Mouse (Mus musculus) lung, embryonic 14.5 days (tissue): Measurements from ENCODE around the gene Gm20662. TPM values are rescaled to one million over a fixed set of nuclear protein-coding genes. Genes with fewer than 3 reads are reported as not detected.
A peak's percentile ranks its signal among the peaks of the same experiment; 100 is the strongest.

Experiments
- ATAC-seq: fragments of 200-750 bp; cut with Nextera tagmentation; 2 replicates; pipeline ENCODE4 v1.8.0; 2017; ENCODE audit warnings: mild to moderate bottlenecking, moderate TSS enrichment, moderate library complexity; ENCODE audit not compliant: insufficient read depth
- DNase-seq: peaks from one replicate; pipeline ENCODE4 v3.0.0-alpha.2; 2015
- H3K27ac ChIP-seq: fragments of 300-500 bp; sonication (generic); 2 replicates; pipeline ENCODE4 v1.5.1; 2014; ENCODE audit warnings: low read depth, mild to moderate bottlenecking, moderate library complexity
- H3K27me3 ChIP-seq: fragments of 300-500 bp; sonication (generic); 2 replicates; pipeline ENCODE4 v1.6.1; 2014; ENCODE audit warnings: low read length, control low read depth; ENCODE audit not compliant: insufficient read depth
- H3K36me3 ChIP-seq: fragments of 300-500 bp; sonication (generic); 2 replicates; pipeline ENCODE4 v1.6.1; 2014; ENCODE audit warnings: control low read depth; ENCODE audit not compliant: insufficient read depth
- H3K4me1 ChIP-seq: fragments of 300-500 bp; sonication (generic); 2 replicates; pipeline ENCODE4 v1.6.1; 2014; ENCODE audit warnings: antibody characterized with exemption, control low read depth; ENCODE audit not compliant: insufficient read depth
- H3K4me2 ChIP-seq: fragments of 300-500 bp; sonication (generic); 2 replicates; pipeline ENCODE4 v1.6.1; 2014; ENCODE audit warnings: mild to moderate bottlenecking
- H3K4me3 ChIP-seq: fragments of 300-500 bp; sonication (generic); 2 replicates; pipeline ENCODE4 v1.5.1; 2014; ENCODE audit warnings: low read depth, low read length
- H3K9ac ChIP-seq: fragments of 300-500 bp; sonication (generic); 2 replicates; pipeline ENCODE4 v1.6.1; 2014
- H3K9me3 ChIP-seq: fragments of 300-500 bp; sonication (generic); 2 replicates; pipeline ENCODE4 v1.6.1; 2016; ENCODE audit warnings: low read depth, low read length, control low read depth
- CTCF ChIP-seq: IDR thresholded peaks from 2 replicates; pipeline ENCODE4 v1.5.1; 2016; ENCODE audit warnings: antibody characterized with exemption, low read depth
- WGBS: fragments of 180-500 bp; shearing (Covaris S2); extraction: QIAGEN DNeasy Blood & Tissue Kit; methylation state at CpG from one replicate; pipeline ENCODE4 v1.1.7; 2014; 5-methylcytosine and 5-hydroxymethylcytosine counted together
- polyA plus RNA-seq: library from polyadenylated mRNA; unstranded; fragments of >200 nt; fragmentation: Nextera tagmentation; extraction: Ambion mirVana; gene quantifications from 2 replicates; pipeline ENCODE4 v1.2.1, GENCODE M21; 2014

Gm20662 gene
- polyA plus RNA-seq, 1 experiment from 2014 or later, result 0.37 TPM

- Histone ChIP-seq H3K27me3 (no peaks in the 10 kb centered on the region), H3K9me3 (no peaks in the 10 kb centered on the region), H3K27ac (peak within 1 kb of the TSS; percentile 75), H3K4me2 (peak within 1 kb of the TSS; percentile 34), H3K9ac (peak within 1 kb of the TSS; percentile 20; the same call in 1 of the 2 replicates), H3K4me3 (peak within 1 kb of the TSS; percentile 13; the same call in 1 of the 2 replicates), H3K4me1 (peaks cover 3% of the 10 kb centered on the region), H3K36me3 (peaks cover 11% of the 10 kb centered on the region)
- ATAC-seq (no peak), DNase-seq (peak; percentile 40)
- 59% methylated on average over 12 of the region's 12 CpGs for WGBS
- no peak for TF ChIP-seq CTCF
These were observed 20.5 kb upstream of the Gm20662 start, which contains the start of gene Uba7 for GRCm38 (mm10) chr9:107975399-107976386. Uba7 (plus strand) TSS chr9:107975505.

- Histone ChIP-seq H3K27ac (no peak overlapping the region), H3K4me2 (no peak overlapping the region), H3K9ac (no peak overlapping the region), H3K27me3 (no peaks in the 10 kb centered on the region), H3K4me1 (peaks cover 24% of the 10 kb centered on the region), H3K9me3 (no peaks in the 10 kb centered on the region), H3K4me3 (no peak overlapping the region), H3K36me3 (peaks cover 5% of the 10 kb centered on the region; the same call in 1 of the 2 replicates)
- DNase-seq, result no peak
- WGBS, result 83% methylated on average over 12 of the region's 12 CpGs
- no peak for TF ChIP-seq CTCF
- no peak for ATAC-seq
These were observed 17.3 kb upstream of the Gm20662 start for GRCm38 (mm10) chr9:107978815-107979214.

- no peaks in the 10 kb centered on the region for H3K27me3 ChIP-seq
- peak overlapping the region; percentile 100 for H3K27ac ChIP-seq
- H3K4me2 ChIP-seq, result peak overlapping the region; percentile 93
- TF ChIP-seq CTCF, result no peak
- 24% methylated on average over 6 of the region's 7 CpGs for whole genome bisulfite sequencing
- peak overlapping the region; percentile 54 for H3K4me3 ChIP-seq
- peaks cover 25% of the 10 kb centered on the region for H3K4me1 ChIP-seq
- DNase-seq (peak; percentile 87), ATAC-seq (peak; percentile 46)
- peak overlapping the region; percentile 74 for H3K9ac ChIP-seq
- peaks cover 15% of the 10 kb centered on the region; the same call in 1 of the 2 replicates for H3K36me3 ChIP-seq
- no peaks in the 10 kb centered on the region for H3K9me3 ChIP-seq
These were observed 14.2 kb upstream of the Gm20662 start for GRCm38 (mm10) chr9:107981684-107982605.

- Histone ChIP-seq H3K9me3 (no peaks in the 10 kb centered on the region), H3K27ac (peak within 1 kb of the TSS; percentile 100), H3K4me1 (peaks cover 25% of the 10 kb centered on the region), H3K36me3 (peaks cover 15% of the 10 kb centered on the region; the same call in 1 of the 2 replicates), H3K4me2 (peak within 1 kb of the TSS; percentile 93), H3K27me3 (no peaks in the 10 kb centered on the region), H3K9ac (peak within 1 kb of the TSS; percentile 74), H3K4me3 (peak within 1 kb of the TSS; percentile 54)
- WGBS, result 11% methylated on average over 14 of the region's 14 CpGs
- TF ChIP-seq CTCF, result no peak
- DNase-seq (peak; percentile 96), ATAC-seq (peak; percentile 79)
These were observed 13.3 kb upstream of the Gm20662 start, which contains the start of gene Gm20661 for GRCm38 (mm10) chr9:107982681-107983346. Gm20661 (plus strand) TSS chr9:107983058.

GRCm38 (mm10) chr9:107983421-107983890, 12.7 kb upstream of the Gm20662 start:
- Histone ChIP-seq H3K27ac (peak overlapping the region; percentile 100), H3K4me3 (peak overlapping the region; percentile 54), H3K36me3 (peaks cover 15% of the 10 kb centered on the region; the same call in 1 of the 2 replicates), H3K4me2 (peak overlapping the region; percentile 93), H3K9ac (peak overlapping the region; percentile 74), H3K27me3 (no peaks in the 10 kb centered on the region), H3K9me3 (no peaks in the 10 kb centered on the region), H3K4me1 (peaks cover 25% of the 10 kb centered on the region)
- no peak for TF ChIP-seq CTCF
- DNase-seq (peak; percentile 93), ATAC-seq (peak; percentile 74)
- 1% methylated on average over 4 of the region's 4 CpGs for WGBS
